Mouse (Mus musculus) kidney, postnatal 10 days (tissue): Measurements from ENCODE around the gene Acss2.
"Not testable (repeated sequence)": the region's sequence is repeated elsewhere in the genome, so short reads cannot be mapped to it uniquely, and the experiment has no call there.

Experiments
- DNase-seq: peaks from one replicate; pipeline ENCODE4 v3.0.0; 2021; ENCODE audit warnings: mixed read lengths

Acss2 gene

GRCm38 (mm10) chr2:155538463-155539057 is 20.8 kb downstream of the Acss2 start:
- not testable (repeated sequence) for DNase-seq

- no peak for DNase-seq
Observed at GRCm38 (mm10) chr2:155539696-155540095, 21.9 kb downstream of the Acss2 start.

DNA sequence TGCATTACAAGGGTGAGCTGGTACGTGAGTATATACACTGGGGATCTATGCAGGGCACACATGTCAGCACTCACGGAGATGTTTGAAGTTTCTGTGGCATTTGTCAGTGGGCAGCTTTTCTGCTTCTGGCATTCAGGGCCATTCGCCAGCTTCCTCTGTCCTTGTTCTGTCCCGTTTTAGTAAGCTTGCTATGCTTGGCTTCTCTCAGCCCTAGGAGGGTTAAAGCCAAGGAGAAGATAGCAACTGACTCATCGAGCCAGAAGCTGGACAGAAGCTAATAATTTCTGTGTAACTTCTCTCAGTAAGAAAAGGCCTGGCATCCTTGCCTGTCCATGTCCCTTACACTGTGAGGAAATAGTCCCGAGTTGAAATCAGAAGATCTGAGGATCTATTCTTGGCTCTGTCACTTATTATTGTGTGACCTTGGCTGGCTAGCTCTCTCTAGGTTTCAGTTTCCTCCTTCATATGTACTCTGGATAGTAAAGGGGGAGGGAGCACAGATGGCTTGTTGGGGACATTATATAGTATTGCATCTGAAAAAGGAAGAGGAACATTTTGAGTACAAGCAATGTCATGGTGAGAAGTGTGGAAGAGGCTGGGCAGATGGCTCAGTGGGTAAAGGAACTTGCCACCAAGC is 23.2 kb downstream of the Acss2 start:
- no peak for DNase-seq

DNA sequence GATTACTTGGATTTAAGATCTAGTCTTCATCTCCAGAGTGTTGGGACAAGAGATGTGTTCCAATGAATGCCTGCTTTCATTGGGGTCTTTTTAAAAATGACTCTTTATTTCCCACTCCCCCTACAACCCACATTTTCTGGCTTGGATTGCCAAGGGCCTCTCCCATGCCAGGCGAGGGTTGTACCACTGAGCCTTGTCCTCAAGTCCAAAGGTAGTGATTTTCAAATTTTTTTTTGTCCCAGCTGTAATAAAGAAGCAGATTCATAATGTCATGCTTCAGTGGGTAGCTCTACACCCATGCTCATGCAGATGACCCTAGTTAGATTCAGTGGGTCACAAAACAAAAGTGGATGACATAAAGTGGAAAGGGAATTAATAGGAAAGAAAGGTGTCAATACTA is 29.2 kb downstream of the Acss2 start:
- no peak for DNase-seq

GRCm38 (mm10) chr2:155552336-155552735 is 34.6 kb downstream of the Acss2 start:
- no peak for DNase-seq

- no peak for DNase-seq
Observed at GRCm38 (mm10) chr2:155552949-155553354, 35.2 kb downstream of the Acss2 start.

DNA sequence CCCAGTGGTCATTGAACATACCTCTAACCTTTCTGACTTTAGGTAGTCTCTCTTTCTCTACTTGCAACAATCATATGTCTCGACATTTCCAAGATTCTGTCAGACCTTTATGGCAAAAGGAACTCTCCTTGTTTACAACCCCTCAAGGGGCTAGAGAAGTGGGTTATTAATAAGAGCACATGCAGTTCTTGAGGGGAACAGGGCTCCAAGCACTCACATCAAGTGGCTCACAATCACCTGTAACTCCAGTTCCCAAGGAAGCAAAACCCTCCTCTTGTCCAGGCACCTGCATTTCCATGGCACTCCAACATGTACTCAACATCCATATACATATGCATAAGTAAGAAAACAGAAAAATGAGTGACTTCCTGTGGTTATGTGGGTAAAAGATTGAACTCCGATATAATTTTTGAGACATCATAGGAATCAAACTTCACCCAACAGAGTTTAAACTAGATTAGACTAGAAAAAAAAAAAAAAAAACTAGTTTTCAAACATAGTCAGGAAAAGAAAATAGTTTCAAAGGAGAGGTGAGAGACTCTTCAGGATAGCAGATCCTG is 36.8 kb downstream of the Acss2 start:
- no peak for DNase-seq

- no peak for DNase-seq
Observed at GRCm38 (mm10) chr2:155562209-155562608, 44.5 kb downstream of the Acss2 start.

GRCm38 (mm10) chr2:155562934-155563333 is 45.2 kb downstream of the Acss2 start:
- no peak for DNase-seq

GRCm38 (mm10) chr2:155567751-155568150 is 50.0 kb downstream of the Acss2 start:
- no peak for DNase-seq

GRCm38 (mm10) chr2:155569223-155569807 is 51.6 kb downstream of the Acss2 start:
- no peak for DNase-seq

- DNase-seq = no peak
Observed at GRCm38 (mm10) chr2:155573001-155573400, 55.3 kb downstream of the Acss2 start.

DNA sequence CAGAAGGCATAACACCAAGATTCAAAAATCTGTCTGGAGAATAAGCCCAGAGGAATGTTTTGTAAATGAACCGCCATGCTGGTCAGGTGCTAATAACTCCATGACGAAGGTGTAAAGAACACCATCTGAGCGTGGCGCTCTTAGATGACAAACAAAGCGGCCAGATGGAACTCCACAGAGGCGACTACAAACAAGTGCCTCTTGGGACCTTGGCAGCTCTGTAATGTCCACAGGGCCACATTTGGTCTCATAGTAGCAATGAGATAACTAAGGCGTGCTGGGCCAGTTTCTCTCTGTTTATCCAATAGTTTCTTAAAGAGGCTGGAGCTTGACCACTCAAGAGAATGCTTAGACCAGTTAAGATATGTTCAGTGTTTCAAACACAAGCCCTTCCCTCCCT is 56.2 kb downstream of the Acss2 start:
- DNase-seq = no peak

DNA sequence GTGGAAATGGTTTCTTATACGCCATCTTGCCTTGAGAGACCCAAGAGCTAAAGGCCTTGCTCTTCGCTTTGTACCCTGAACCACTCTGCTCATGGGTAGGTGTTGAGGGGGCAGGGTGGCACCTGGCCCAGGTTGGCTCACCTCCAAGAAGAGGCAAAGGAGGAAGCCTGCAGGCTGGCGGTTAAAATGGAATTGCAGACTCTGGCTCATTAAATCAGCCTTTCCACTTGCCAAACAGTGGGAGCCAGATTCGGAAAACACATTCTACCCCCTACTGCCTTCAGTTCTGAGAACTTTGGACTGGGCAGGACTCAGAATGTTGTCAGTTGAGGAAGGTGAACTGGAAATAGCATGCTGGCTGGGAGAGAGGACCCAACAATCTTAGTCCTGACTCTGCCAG is 57.0 kb downstream of the Acss2 start:
- DNase-seq = peak; percentile 85

DNA sequence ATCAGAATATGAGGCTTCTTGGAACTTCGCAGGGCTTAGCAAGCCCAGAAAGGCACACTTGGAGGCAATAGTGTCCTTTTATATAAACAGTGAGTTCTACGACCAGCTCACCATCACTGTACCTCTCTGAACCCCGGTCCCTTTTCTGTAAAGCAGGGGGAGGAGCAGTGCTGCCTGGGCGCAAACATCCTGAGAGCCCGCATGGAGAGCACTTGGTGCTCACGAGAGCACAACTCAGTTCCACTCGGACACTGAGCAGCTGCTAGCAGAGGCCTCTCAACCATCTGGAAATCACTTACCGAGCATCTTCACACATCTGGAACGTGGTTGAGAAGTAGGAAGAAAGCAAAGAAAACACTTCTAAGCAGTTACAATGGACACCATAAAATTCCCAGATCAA is 58.9 kb downstream of the Acss2 start:
- DNase-seq = no peak

GRCm38 (mm10) chr2:155580331-155580730 is 62.6 kb downstream of the Acss2 start:
- no peak for DNase-seq

- DNase-seq = no peak
Observed at GRCm38 (mm10) chr2:155582384-155582995, 64.7 kb downstream of the Acss2 start.

- no peak for DNase-seq
Observed at GRCm38 (mm10) chr2:155582996-155583395, 65.2 kb downstream of the Acss2 start.

DNA sequence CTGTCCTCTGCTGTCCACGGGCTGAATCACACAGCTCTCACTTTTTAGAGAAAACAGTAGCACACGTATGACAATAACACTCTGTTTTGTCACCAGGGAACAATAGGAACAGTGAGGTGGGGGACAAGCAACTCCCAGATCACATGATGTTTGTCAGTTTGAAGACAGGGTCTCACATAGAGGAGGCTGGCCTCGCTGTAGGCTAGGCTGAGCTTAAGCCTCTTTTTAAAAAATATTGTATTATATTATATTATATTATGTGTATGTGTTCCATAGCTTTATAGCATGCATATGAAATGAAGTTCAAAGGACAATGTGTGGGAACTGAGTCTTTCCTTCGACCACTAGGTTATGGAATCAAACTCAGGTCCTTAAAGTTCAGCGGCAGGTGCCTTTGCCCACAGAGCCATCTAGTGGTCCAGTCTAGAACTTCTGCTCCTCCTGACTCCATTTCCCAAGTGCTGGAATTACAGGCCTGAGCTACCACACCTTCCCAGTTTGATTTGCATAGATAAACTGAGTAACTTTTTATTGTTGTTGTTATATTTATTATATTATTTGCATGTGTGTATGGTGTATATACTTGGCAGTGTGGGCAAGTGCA is 66.3 kb downstream of the Acss2 start:
- DNase-seq = peak; percentile 81

- DNase-seq = no peak
Observed at GRCm38 (mm10) chr2:155585082-155585481, 67.3 kb downstream of the Acss2 start.

GRCm38 (mm10) chr2:155585486-155585885 is 67.7 kb downstream of the Acss2 start:
- DNase-seq = peak; percentile 56

GRCm38 (mm10) chr2:155588136-155588535 is 70.4 kb downstream of the Acss2 start:
- DNase-seq = no peak

DNA sequence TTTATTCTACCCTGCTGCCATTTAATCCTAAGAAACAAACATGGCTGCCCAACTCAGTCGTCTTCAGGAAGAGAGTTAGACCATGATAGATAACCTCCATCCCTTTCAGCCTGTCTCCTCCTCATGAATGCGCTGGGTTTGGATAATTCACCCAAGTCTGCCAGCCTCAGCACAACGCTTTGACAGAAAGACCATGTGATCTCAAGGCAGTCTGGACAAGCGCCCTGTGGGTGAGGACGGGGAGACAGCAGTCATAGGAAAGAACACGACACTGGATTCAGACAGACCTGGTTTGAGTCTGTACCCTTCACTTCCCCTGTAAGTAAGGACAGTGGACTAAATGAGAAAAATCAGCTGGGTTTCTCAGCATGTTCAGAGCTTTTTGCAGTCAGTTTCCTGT is 71.8 kb downstream of the Acss2 start:
- peak; percentile 33 for DNase-seq
